Mouse (Mus musculus) stomach, postnatal 0 days (tissue): ENCODE measurements around the gene Cdc14a.

Source experiments
- CTCF ChIP-seq: IDR thresholded peaks from 2 replicates; pipeline ENCODE4 v1.5.1; 2016; ENCODE audit warnings: antibody characterized with exemption, low read depth, mild to moderate bottlenecking, moderate library complexity
- EP300 ChIP-seq: optimal IDR thresholded peaks from 2 replicates; pipeline ENCODE3; 2016; ENCODE audit warnings: antibody characterized with exemption

DNA sequence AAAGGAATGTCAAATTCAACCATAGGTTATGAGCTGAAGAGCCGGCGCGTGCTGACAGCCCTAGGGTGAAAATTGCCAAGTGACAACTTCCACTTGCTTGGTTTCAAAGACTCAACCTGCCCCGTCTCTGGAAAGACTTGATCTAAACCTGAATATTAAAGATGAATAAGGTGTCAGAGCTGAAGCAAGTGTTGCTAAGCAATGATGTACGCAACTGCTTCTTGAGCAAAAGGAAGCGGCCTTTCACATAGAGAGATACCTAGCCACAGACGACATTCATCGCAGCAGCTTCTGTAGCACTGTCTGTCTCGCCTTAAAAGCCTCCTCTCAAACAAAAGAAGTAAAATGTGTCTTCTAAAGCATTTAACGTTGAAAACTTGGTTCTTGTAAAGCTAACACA, 113.8 kb downstream of the Cdc14a start:
- TF ChIP-seq CTCF (no peak), EP300 (no peak)
